Mouse (Mus musculus): ENCODE measurements around the gene Thap8.
"Not testable (repeated sequence)": the region's sequence is repeated elsewhere in the genome, so short reads cannot be mapped to it uniquely, and the experiment has no call there.

Thap8 gene

DNA sequence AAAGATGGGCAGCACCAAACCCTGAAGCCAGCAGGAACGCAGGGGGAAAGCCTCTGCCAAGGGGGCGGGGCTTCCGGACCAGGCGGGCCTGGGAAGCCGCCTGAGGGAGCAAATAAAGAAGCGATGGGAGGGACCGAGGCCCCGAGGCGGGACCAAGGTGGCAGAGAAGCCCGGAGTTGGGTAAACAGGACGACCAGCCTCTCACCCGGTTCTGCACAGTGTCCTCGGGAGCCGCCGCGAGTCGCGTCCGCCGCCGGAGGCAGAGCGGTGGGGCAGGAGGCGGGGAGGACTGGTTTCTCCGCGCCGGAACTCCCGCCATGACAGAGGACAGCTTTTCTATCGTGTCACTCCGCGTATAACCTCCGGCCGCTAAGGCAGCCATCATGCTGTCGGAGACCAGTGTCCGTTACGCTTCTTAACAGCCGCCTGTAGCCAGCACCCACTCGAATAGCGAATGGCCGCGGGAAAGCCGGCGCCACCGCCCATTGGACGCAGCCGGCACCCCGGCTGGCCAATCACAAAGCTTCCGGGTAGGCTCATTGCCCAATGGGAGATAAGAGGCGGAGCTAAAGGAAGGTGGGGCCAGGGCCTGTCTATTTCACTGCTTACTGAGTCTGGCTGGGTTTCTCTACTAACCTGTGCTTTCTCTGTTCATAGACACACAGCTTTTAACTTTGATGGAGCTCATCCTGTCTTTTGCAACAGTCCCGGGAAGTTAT, at the start of gene Thap8, which contains the start of gene Wdr62:
Gene Thap8 (plus strand): TSS at position 144 of the 719 bp plus-strand sequence.
Gene Wdr62 (minus strand): TSS at position 469 of the 719 bp plus-strand sequence.
- DNase-seq, result peak; percentile 95

- DNase-seq, result no peak
Observed at GRCm38 (mm10) chr7:30231328-30231668, 48.6 kb upstream of the Thap8 start.

GRCm38 (mm10) chr7:30231669-30232454, 48.0 kb upstream of the Thap8 start, which contains the start of the genes Polr2i and Tbcb:
TSS of gene Polr2i (plus strand) at chr7:30231948.
TSS of gene Tbcb (minus strand) at chr7:30232272.
- peak; percentile 97 for DNase-seq

GRCm38 (mm10) chr7:30232631-30233148, 47.2 kb upstream of the Thap8 start:
- DNase-seq, result peak; percentile 73

DNA sequence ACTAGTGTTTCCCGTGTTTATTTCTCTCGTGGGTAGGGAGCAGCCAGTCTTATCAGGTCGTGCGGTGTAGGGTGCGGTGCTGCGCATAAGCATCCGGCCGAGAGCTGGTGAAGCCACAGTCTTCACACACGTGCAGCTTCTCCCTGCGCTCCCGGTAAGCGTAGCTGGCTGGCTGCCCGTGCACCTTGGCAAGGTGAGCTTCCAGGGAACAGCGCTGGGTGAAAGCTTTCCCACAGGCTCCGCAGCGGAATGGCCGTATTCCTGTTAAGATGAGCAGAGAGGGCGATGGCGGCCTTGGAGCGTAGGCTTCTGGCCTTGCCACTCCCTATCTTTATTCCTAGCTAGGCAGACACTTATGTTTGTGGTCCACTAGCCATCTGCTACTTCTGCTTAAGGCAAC, 46.5 kb upstream of the Thap8 start:
- no peak for DNase-seq

DNA sequence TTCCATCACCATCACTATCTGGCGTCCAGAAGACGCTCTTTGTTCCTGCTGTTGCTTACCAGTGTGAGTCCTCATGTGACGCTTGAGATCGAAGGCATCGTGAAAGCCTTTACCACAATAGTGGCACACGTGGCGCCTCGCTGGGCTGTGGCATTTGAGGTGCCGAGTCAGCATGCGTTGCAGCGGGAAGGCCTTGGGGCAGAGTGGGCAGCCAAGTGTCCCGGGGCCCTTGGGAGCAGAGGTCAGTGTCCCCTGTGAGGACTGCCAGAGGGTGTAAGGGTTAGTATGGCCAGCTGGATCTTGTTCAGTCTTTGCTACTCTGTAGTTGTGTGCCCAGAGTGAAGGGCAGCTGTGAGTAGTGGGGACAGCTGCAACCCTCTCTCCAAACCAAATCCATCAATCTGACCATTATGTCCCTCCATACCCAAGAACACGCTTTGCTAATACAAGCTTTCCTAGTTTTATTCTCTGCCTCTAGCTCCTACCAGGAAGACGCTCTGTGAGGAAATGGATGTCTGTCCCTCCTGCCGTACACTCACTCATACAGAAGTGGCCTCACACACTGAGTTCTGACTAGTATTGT, 45.5 kb upstream of the Thap8 start:
- no peak for DNase-seq

DNA sequence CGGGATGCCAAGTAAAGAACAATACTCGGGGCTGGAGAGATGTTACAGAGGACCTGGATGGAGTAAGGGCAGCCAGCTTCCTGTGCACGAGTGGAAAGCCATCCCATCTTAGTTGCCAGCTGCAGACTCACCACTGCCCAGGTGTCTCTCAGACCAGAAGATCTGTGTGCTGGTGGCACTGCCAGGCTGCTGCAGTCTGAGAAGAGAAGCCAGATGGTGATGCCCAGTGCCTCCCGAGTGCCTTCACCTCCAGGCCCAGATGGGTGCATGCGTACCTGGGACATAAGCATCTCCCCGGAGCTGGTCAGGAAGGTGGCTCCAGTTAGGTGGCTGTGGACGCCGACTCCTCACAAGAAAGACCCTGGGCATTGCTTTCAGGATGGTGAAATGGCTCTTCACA, 44.8 kb upstream of the Thap8 start:
- no peak for DNase-seq

GRCm38 (mm10) chr7:30235625-30236024, 44.3 kb upstream of the Thap8 start, which contains the start of gene Ovol3:
TSS of gene Ovol3 (minus strand) at chr7:30235725.
- DNase-seq, result no peak

GRCm38 (mm10) chr7:30237374-30237773, 42.5 kb upstream of the Thap8 start:
- not testable (repeated sequence) for DNase-seq

GRCm38 (mm10) chr7:30251956-30252954, 27.6 kb upstream of the Thap8 start:
- no peak for DNase-seq

GRCm38 (mm10) chr7:30265041-30265440, 14.9 kb upstream of the Thap8 start:
- DNase-seq, result no peak

DNA sequence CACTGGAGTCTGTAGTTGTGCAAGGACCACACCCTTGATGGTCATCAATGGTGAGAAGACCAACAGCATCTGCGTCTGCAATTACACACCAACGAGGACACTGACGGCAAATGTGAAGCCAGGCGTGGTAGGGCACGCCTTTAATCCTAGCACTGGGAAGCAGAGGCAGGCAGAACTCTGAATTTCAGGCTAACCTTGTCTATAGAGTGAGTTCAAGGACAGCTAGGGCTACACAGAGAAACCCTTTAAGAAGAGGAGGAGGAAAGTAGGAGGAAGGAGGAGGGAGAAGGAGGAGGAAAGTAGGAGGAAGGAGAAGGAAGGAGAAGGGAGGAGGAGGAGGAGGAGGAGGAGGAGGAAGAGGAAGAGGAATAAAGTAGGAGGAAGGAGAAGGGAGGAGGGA, 14.4 kb upstream of the Thap8 start:
- no peak for DNase-seq

DNA sequence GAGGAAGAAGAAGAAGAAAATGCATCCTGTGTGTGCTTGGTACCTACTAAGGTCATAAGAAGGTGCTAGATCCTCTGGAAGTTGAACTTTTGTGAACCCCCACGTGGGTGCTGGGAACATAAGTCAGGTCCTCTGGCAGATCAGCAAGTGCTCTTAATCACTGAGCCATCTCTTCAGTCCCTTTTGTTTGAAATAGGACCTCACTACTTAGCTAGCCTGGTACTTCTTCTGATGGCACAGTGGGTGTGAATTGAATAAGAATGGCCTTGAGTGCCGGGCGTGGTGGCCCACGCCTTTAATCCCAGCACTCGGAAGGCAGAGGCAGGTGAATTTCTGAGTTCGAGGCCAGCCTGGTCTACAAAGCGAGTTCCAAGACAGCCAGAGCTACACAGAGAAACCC, 14.0 kb upstream of the Thap8 start:
- no peak for DNase-seq

DNA sequence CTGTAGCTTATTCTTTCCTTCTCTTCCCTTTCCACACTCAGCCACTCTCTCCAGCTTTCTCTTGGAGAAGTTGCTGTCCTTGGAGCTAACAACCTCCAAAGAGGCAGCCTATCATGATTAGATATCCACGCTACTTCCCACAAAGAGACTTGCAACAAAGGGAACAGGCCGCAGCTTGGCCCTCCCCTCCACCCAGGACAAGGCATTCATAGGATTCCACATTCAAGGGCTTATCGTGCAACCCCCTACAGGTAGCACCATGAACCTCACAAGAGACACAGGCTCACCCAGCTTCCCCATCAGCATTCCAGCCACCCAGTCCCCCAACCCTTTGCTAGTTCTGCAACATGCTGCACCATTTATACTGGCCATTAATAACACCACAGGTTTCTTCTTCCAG, 13.1 kb upstream of the Thap8 start:
- DNase-seq, result no peak

- DNase-seq, result no peak
Observed at GRCm38 (mm10) chr7:30269641-30270040, 10.3 kb upstream of the Thap8 start.

DNA sequence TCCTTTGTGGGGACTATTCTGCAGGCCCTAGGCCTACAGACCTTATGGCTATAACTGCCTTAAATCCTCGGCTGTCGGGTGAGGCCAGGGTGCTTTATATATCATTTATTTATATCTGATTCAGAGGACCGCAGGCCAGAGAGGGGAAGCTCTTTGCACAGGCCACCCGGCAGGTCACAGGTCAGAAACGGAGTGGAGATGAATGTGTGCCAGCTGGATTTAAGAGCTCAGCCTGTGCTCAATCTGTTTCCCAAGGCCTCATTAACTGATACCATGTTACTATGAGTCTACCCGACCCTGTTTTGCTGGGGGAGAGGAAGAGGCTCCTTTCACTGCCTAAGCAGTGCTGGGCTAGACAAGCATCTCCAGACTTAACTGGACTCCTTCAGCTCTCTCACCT, 5.5 kb upstream of the Thap8 start:
- no peak for DNase-seq

DNA sequence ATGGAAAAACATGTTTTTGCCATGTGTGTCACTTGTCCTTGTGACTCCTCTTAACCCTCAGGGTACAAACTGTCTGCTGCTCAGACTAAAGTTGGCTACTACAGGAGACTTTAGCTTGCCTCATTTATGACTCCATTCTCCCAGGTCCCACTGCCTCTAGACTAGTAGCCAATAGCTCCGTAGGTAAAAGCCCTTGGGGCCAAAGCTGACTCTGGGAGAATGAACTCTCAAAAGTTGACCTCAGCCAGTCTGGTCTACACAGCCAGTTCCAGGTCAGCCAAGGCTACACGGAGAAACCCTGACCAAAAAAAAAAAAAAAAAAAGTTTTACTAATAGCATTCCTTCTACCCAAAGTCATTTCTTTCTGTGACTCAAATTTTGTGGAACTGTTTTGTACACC, 983 bp upstream of the Thap8 start:
- DNase-seq, result no peak

DNA sequence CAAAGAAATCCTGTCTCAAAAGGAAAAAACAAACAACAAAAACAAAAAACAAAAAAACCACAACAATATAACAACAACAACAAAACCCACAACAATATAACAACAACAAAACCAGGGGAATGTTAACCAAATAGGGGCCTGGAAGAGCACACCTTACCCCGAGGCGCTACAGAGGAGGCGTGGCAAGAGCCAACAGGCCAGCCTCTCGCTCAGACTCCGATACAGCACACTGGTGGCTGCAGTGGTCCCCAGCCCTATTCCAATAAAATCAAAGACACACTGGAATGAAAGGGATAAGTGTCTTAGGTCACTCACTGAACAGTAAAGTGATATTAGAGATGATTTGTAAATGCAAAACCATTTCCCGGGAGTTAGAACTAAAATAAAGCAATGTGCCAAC, 358 bp upstream of the Thap8 start:
- peak; percentile 58 for DNase-seq

- DNase-seq, result peak; percentile 80
Observed at GRCm38 (mm10) chr7:30280670-30281138, 810 bp downstream of the Thap8 start.

- no peak for DNase-seq
Observed at GRCm38 (mm10) chr7:30281522-30281921, 1.6 kb downstream of the Thap8 start.

DNA sequence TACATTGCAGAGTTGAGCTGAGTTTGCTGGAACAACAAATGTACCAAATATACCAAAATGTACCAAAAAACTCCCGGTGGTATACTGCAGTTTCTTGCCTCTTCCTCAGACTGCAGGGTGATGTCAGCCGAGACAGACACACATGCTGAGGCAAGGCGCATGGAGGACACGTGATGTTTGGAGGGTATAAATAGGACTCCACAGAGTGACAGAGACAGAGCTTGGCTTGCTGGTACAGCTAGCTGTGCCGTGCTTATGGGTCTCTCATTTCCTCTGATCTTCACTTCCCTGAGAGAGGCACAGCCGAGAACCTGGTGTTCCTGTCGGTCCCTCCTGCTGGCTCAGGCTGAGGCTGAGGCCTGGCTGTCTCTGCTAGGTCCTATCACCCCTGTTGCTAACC, 2.8 kb downstream of the Thap8 start:
- DNase-seq, result no peak
